Mouse (Mus musculus) heart, adult 2 months (tissue): ENCODE data around the gene Gpr174.

Experiments
- CTCF ChIP-seq: fragments of 200-600 bp; IDR thresholded peaks from 2 replicates; pipeline ENCODE4 v1.8.1; 2022; ENCODE audit warnings: antibody characterized with exemption, mild to moderate bottlenecking, moderate library complexity
- POLR2A ChIP-seq: fragments of 200-500 bp; IDR thresholded peaks from 2 replicates; pipeline ENCODE4 v1.6.1; 2011; ENCODE audit warnings: mild to moderate bottlenecking, low read depth, low read length, control low read depth; ENCODE audit not compliant: insufficient read depth

- TF ChIP-seq CTCF (no peak), POLR2A (no peak)
These were observed 19.2 kb upstream of the Gpr174 start for GRCm38 (mm10) chrX:107236461-107236860.
